Mouse (Mus musculus) G1E (cell line): ENCODE measurements at regions not wholly inside any gene's neighbourhood (a gene's known extent, or its start where the extent isn't known, plus 50 kb on each side); places are given as distances from the start of the nearest gene placed in this dataset.

ENCODE experiments used
- CTCF ChIP-seq: IDR thresholded peaks from 2 replicates; pipeline ENCODE4 v1.5.1; 2012; ENCODE audit warnings: low read depth, low read length, inconsistent platforms, mixed read lengths
- GATA1 ChIP-seq: IDR thresholded peaks from 2 replicates; pipeline ENCODE4 v1.6.1; 2012; ENCODE audit warnings: borderline replicate concordance, low read length, inconsistent platforms, mixed read lengths

DNA sequence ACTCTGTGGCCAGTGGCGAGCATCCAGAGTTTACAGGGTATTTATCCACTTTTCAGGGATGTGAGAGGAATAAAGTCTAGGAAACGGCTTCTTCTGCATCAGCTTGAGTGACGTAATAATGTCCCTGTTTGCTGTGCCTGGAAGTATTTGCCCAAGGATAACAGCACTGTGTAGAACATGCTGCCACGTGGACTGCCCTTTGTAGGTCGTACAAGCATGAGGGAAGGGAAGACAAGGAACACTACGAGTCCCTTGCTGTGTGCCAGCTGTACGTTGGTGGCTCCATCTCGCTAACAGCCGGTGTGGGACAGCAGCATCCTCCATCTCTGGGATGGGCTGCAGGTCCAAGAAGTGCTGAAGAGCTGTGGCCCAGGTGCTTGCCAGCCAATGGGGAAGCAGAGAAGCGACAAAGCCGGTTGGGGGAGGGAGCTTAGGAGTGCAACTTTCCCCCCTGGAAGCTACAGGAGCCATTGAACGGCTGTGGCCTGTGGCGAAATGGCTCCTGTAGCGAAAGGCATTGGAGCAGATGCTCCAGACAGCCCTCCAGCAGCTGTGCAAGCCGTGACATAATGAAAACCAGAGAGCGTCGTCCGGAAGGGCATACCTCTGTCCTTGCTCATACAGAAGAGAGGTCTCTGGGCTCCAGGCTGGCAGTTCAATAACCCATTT is 65.0 kb upstream of the Epcam start:
- TF ChIP-seq GATA1 (no peak), CTCF (no peak)
